Mouse (Mus musculus): ENCODE measurements at regions not wholly inside any gene's neighbourhood (a gene's known extent, or its start where the extent isn't known, plus 50 kb on each side); places are given as distances from the start of the nearest gene placed in this dataset.
A peak's percentile ranks its signal among the peaks of the same experiment; 100 is the strongest.
"Not testable (repeated sequence)": the region's sequence is repeated elsewhere in the genome, so short reads cannot be mapped to it uniquely, and the experiment has no call there.

GRCm38 (mm10) chr6:25101761-25102160, 145.7 kb upstream of the Tmem229a start:
- no peaks in the 10 kb centered on the region for H3K27me3 ChIP-seq (ENCODE audit: control insufficient read depth, insufficient read depth, low read length)
- no peaks in the 10 kb centered on the region for H3K9me3 ChIP-seq (ENCODE audit: control insufficient read depth, low read length)
- H3K27ac ChIP-seq (replicated peaks; ENCODE audit: low read depth, low read length) = no peak overlapping the region
- no peaks in the 10 kb centered on the region for H3K36me3 ChIP-seq (ENCODE audit: control insufficient read depth, insufficient read depth, low read length)
- no peak for DNase-seq
- H3K4me2 ChIP-seq (ENCODE audit: low read length) = no peak overlapping the region
- no peak overlapping the region for H3K4me3 ChIP-seq (replicated peaks; ENCODE audit: low read depth, low read length)
- no peak overlapping the region for H3K9ac ChIP-seq (replicated peaks; ENCODE audit: low read length)
- no peak for ATAC-seq (ENCODE audit: low FRiP score, low TSS enrichment)
- H3K4me1 ChIP-seq (ENCODE audit: control insufficient read depth, insufficient read depth, low read length) = no peaks in the 10 kb centered on the region

DNA sequence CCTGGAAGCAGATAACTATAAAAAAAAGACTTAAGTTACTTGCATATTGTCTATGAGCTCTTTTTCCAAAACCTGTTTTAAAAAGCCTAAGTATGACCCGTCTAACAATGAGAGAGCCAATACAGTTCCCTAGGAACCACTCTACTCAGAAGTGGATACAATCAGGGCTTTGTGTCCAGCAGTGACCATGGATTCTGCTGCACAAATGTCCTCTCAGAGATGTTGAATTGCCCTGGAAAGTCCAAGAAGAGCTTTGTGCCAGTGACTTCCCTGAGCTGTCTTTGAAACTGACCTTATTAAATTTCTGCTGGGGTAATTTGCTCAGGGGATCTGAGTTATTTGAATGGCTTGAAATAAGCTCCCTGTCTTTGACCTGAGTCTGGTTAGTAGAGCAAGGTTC, 131.1 kb upstream of the Tmem229a start:
- H3K4me2 ChIP-seq (ENCODE audit: low read length) = no peak overlapping the region
- WGBS = 81% methylated on average over 1 of the region's 1 CpGs
- no peak overlapping the region for H3K27ac ChIP-seq (replicated peaks; ENCODE audit: low read depth, low read length)
- no peak overlapping the region for H3K9ac ChIP-seq (replicated peaks; ENCODE audit: low read length)
- H3K4me3 ChIP-seq (replicated peaks; ENCODE audit: low read depth, low read length) = no peak overlapping the region
- no peaks in the 10 kb centered on the region for H3K36me3 ChIP-seq (ENCODE audit: control insufficient read depth, insufficient read depth, low read length)
- no peaks in the 10 kb centered on the region for H3K9me3 ChIP-seq (ENCODE audit: control insufficient read depth, low read length)
- no peaks in the 10 kb centered on the region for H3K27me3 ChIP-seq (ENCODE audit: control insufficient read depth, insufficient read depth, low read length)
- ATAC-seq (ENCODE audit: low FRiP score, low TSS enrichment) (no peak), DNase-seq (no peak)
- H3K4me1 ChIP-seq (ENCODE audit: control insufficient read depth, insufficient read depth, low read length) = no peaks in the 10 kb centered on the region

GRCm38 (mm10) chr6:25085871-25086270, 129.8 kb upstream of the Tmem229a start:
- Histone ChIP-seq H3K9ac (replicated peaks; ENCODE audit: low read length) (no peak overlapping the region), H3K36me3 (ENCODE audit: control insufficient read depth, insufficient read depth, low read length) (no peaks in the 10 kb centered on the region), H3K27me3 (ENCODE audit: control insufficient read depth, insufficient read depth, low read length) (no peaks in the 10 kb centered on the region), H3K9me3 (ENCODE audit: control insufficient read depth, low read length) (no peaks in the 10 kb centered on the region), H3K27ac (replicated peaks; ENCODE audit: low read depth, low read length) (no peak overlapping the region), H3K4me3 (replicated peaks; ENCODE audit: low read depth, low read length) (no peak overlapping the region), H3K4me1 (ENCODE audit: control insufficient read depth, insufficient read depth, low read length) (no peaks in the 10 kb centered on the region), H3K4me2 (ENCODE audit: low read length) (no peak overlapping the region)
- DNase-seq (no peak), ATAC-seq (ENCODE audit: low FRiP score, low TSS enrichment) (no peak)
- WGBS = 87% methylated on average over 2 of the region's 2 CpGs

DNA sequence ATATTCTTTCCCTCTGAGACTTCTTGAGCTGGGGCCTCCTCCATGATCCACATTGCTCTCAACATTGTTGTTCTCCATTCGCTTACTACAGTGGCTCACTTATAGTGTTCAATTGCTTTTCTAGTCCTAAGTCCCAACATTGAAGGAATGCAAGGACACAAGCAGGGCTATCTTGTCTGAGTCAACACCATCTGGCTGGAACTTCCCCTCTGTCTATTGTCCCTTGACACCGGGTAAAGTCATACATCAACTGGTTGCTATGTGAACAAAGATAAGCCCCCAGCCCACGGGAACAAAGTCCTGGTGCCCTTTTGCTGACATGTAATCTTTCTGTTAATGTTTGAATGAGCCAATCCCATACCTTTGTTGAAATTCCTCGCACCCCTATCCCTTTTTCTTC, 129.2 kb upstream of the Tmem229a start:
- not testable (repeated sequence) for H3K9ac ChIP-seq (replicated peaks; ENCODE audit: low read length); H3K9me3 ChIP-seq (ENCODE audit: control insufficient read depth, low read length)

DNA sequence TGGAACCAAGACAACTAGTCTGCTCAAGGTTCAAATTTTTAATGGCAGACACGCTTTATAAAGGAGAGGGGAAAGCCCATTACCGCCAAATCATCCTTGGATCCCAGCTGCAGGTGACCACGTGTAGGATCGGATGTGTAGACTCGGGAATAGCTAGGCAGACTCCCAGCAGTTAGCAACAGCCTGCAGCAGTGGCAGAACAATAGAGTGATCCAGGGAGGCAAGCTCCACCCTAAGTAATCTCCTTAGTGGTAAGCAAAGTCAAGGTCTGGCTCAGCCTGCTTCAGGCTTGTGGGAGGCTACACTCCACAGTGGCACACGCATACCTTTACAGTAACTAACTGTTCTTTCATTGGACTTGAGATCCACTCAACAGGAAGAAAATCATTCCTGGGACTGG, 109.8 kb upstream of the Tmem229a start:
- no peaks in the 10 kb centered on the region for H3K9me3 ChIP-seq (ENCODE audit: control insufficient read depth, low read length)
- H3K27ac ChIP-seq (replicated peaks; ENCODE audit: low read depth, low read length) = no peak overlapping the region
- no peak overlapping the region for H3K4me3 ChIP-seq (replicated peaks; ENCODE audit: low read depth, low read length)
- H3K4me2 ChIP-seq (ENCODE audit: low read length) = no peak overlapping the region
- H3K36me3 ChIP-seq (ENCODE audit: control insufficient read depth, insufficient read depth, low read length) = no peaks in the 10 kb centered on the region
- DNase-seq = no peak
- H3K27me3 ChIP-seq (ENCODE audit: control insufficient read depth, insufficient read depth, low read length) = no peaks in the 10 kb centered on the region
- H3K9ac ChIP-seq (replicated peaks; ENCODE audit: low read length) = no peak overlapping the region
- no peaks in the 10 kb centered on the region for H3K4me1 ChIP-seq (ENCODE audit: control insufficient read depth, insufficient read depth, low read length)
- no peak for ATAC-seq (ENCODE audit: low FRiP score, low TSS enrichment)
- 37% methylated on average over 6 of the region's 6 CpGs for whole genome bisulfite sequencing

More for the DNA sequence above, 129.2 kb upstream of the Tmem229a start:
- not testable (repeated sequence) for H3K4me2 ChIP-seq (ENCODE audit: low read length); H3K36me3 ChIP-seq (ENCODE audit: control insufficient read depth, insufficient read depth, low read length); ATAC-seq (ENCODE audit: low FRiP score, low TSS enrichment); H3K4me1 ChIP-seq (ENCODE audit: control insufficient read depth, insufficient read depth, low read length); H3K4me3 ChIP-seq (replicated peaks; ENCODE audit: low read depth, low read length); H3K27me3 ChIP-seq (ENCODE audit: control insufficient read depth, insufficient read depth, low read length); H3K27ac ChIP-seq (replicated peaks; ENCODE audit: low read depth, low read length); DNase-seq
- 76% methylated on average over 4 of the region's 4 CpGs for WGBS

- no peaks in the 10 kb centered on the region for H3K27me3 ChIP-seq (ENCODE audit: control insufficient read depth, insufficient read depth, low read length)
- no peaks in the 10 kb centered on the region for H3K36me3 ChIP-seq (ENCODE audit: control insufficient read depth, insufficient read depth, low read length)
- H3K27ac ChIP-seq (replicated peaks; ENCODE audit: low read depth, low read length) = no peak overlapping the region
- no peak for DNase-seq
- H3K4me2 ChIP-seq (ENCODE audit: low read length) = no peak overlapping the region
- no peak for ATAC-seq (ENCODE audit: low FRiP score, low TSS enrichment)
- H3K4me1 ChIP-seq (ENCODE audit: control insufficient read depth, insufficient read depth, low read length) = no peaks in the 10 kb centered on the region
- WGBS = 34% methylated on average over 2 of the region's 2 CpGs
- H3K4me3 ChIP-seq (replicated peaks; ENCODE audit: low read depth, low read length) = no peak overlapping the region
- H3K9ac ChIP-seq (replicated peaks; ENCODE audit: low read length) = no peak overlapping the region
- no peaks in the 10 kb centered on the region for H3K9me3 ChIP-seq (ENCODE audit: control insufficient read depth, low read length)
Observed at GRCm38 (mm10) chr6:25032878-25033509, 76.9 kb upstream of the Tmem229a start.

DNA sequence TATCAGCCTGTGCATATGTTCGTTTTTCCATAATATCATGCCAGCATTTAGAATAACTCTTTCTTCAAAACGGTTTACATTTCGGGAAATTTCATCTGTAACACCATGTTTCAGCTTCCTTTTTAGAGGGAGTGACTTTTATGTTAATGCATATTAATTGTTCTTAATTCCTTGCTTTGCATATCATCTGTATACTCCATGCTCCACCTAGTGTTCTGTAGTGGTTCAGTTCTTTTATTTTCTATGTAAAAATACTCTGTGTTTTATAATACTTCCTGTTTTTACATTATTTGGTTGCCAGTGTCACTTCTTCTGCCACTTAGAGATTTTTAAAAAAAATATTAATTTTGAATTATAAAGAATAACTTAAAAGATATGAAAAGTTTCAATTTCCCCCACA, 70.9 kb upstream of the Tmem229a start:
- no peak for ATAC-seq (ENCODE audit: low FRiP score, low TSS enrichment)
- 89% methylated on average over 3 of the region's 3 CpGs for WGBS

GRCm38 (mm10) chr6:25020005-25020772, 64.1 kb upstream of the Tmem229a start:
- Histone ChIP-seq H3K9me3 (ENCODE audit: control insufficient read depth, low read length) (no peaks in the 10 kb centered on the region), H3K27ac (replicated peaks; ENCODE audit: low read depth, low read length) (no peak overlapping the region), H3K27me3 (ENCODE audit: control insufficient read depth, insufficient read depth, low read length) (no peaks in the 10 kb centered on the region), H3K4me1 (ENCODE audit: control insufficient read depth, insufficient read depth, low read length) (no peaks in the 10 kb centered on the region), H3K36me3 (ENCODE audit: control insufficient read depth, insufficient read depth, low read length) (no peaks in the 10 kb centered on the region), H3K4me3 (replicated peaks; ENCODE audit: low read depth, low read length) (no peak overlapping the region), H3K4me2 (ENCODE audit: low read length) (no peak overlapping the region), H3K9ac (replicated peaks; ENCODE audit: low read length) (no peak overlapping the region)
- ATAC-seq (ENCODE audit: low FRiP score, low TSS enrichment) = peak; percentile 70
- peak; percentile 90 for DNase-seq
- 17% methylated on average over 2 of the region's 2 CpGs for WGBS

More for the DNA sequence above, 70.9 kb upstream of the Tmem229a start:
- no peak overlapping the region for H3K27ac ChIP-seq (replicated peaks; ENCODE audit: low read depth, low read length)
- H3K9me3 ChIP-seq (ENCODE audit: control insufficient read depth, low read length) = no peaks in the 10 kb centered on the region
- DNase-seq = peak; percentile 14
- no peak overlapping the region for H3K9ac ChIP-seq (replicated peaks; ENCODE audit: low read length)
- no peaks in the 10 kb centered on the region for H3K4me1 ChIP-seq (ENCODE audit: control insufficient read depth, insufficient read depth, low read length)
- no peaks in the 10 kb centered on the region for H3K27me3 ChIP-seq (ENCODE audit: control insufficient read depth, insufficient read depth, low read length)
- H3K4me3 ChIP-seq (replicated peaks; ENCODE audit: low read depth, low read length) = no peak overlapping the region
- no peaks in the 10 kb centered on the region for H3K36me3 ChIP-seq (ENCODE audit: control insufficient read depth, insufficient read depth, low read length)
- H3K4me2 ChIP-seq (ENCODE audit: low read length) = no peak overlapping the region

GRCm38 (mm10) chr6:25013288-25013606, 57.1 kb upstream of the Tmem229a start:
- 10% methylated on average over 3 of the region's 3 CpGs for WGBS
- Histone ChIP-seq H3K9me3 (ENCODE audit: control insufficient read depth, low read length) (no peaks in the 10 kb centered on the region), H3K4me1 (ENCODE audit: control insufficient read depth, insufficient read depth, low read length) (peaks cover 11% of the 10 kb centered on the region), H3K27me3 (ENCODE audit: control insufficient read depth, insufficient read depth, low read length) (no peaks in the 10 kb centered on the region), H3K9ac (replicated peaks; ENCODE audit: low read length) (no peak overlapping the region), H3K36me3 (ENCODE audit: control insufficient read depth, insufficient read depth, low read length) (no peaks in the 10 kb centered on the region), H3K27ac (replicated peaks; ENCODE audit: low read depth, low read length) (no peak overlapping the region), H3K4me3 (replicated peaks; ENCODE audit: low read depth, low read length) (no peak overlapping the region), H3K4me2 (ENCODE audit: low read length) (no peak overlapping the region)
- DNase-seq = peak; percentile 70
- peak; percentile 78; the same call in 1 of the 2 replicates for ATAC-seq (ENCODE audit: low FRiP score, low TSS enrichment)

All from midbrain, embryonic 14.5 days (tissue).